Mouse (Mus musculus): ENCODE measurements at regions not wholly inside any gene's neighbourhood (a gene's known extent, or its start where the extent isn't known, plus 50 kb on each side); places are given as distances from the start of the nearest gene placed in this dataset.

DNA sequence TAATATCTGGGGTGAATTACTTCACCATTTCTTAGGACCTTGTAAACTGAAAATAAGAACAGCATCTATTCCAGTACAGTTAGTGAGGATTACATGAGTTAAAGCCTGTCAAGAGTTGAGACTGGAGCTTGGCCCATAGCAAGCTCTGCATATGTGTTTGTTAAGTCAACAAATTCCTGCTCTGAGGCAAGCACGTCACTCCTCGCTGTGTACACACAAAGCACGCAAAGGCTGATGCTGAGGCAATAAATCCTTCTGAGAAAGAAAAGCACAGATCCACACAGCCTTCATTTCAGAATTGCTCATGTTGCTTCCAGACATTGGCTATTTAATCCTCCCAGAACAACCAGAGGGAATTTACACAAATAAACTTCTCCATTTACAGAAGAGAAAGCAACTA is 328.9 kb upstream of the Gm9747 start:
- TF ChIP-seq CTCF (IDR thresholded peaks at IDR 0.05) = no peak
- DNase-seq (ENCODE audit: low spot score) (no peak), ATAC-seq (ENCODE audit: low FRiP score) (no peak)
- H3K4me2 ChIP-seq (ENCODE audit: low read depth, low read length, poor library complexity, severe bottlenecking) = no peak overlapping the region
- no peaks in the 10 kb centered on the region for H3K27me3 ChIP-seq (ENCODE audit: insufficient read depth, low read length)
- H3K27ac ChIP-seq (ENCODE audit: low read depth, low read length) = no peak overlapping the region
- WGBS = 76% methylated on average over 3 of the region's 3 CpGs
- no peaks in the 10 kb centered on the region for H3K36me3 ChIP-seq (ENCODE audit: insufficient read depth, low read length)
- no peaks in the 10 kb centered on the region for H3K9me3 ChIP-seq (ENCODE audit: low read length)
- no peaks in the 10 kb centered on the region for H3K4me1 ChIP-seq (ENCODE audit: insufficient read depth, low read length)
- H3K4me3 ChIP-seq (ENCODE audit: low read depth, low read length) = no peak overlapping the region
- H3K9ac ChIP-seq (replicated peaks; ENCODE audit: low read length, poor library complexity, severe bottlenecking) = no peak overlapping the region

DNA sequence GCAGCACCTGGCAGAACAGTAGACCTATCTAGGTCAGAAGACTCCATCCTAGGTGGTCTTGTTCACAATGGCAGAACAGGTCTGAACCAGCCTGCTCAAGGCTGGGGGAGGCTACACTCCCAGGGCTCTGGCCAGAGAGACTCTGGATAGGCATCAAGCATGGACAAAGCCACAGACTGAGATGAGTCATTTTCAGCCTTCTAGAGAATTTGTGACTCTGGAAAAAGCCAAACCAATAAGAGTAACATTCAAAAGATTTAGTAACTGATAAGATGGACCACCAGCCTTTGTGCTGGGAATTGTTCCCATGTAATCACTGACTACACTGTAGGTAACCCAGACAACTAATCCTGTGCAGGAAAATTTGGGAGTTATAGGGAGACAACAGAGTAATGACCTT is 320.3 kb upstream of the Gm9747 start:
- no peaks in the 10 kb centered on the region for H3K36me3 ChIP-seq (ENCODE audit: insufficient read depth, low read length)
- ATAC-seq (ENCODE audit: low FRiP score) (no peak), DNase-seq (ENCODE audit: low spot score) (no peak)
- H3K27me3 ChIP-seq (ENCODE audit: insufficient read depth, low read length) = no peaks in the 10 kb centered on the region
- no peak overlapping the region for H3K4me2 ChIP-seq (ENCODE audit: low read depth, low read length, poor library complexity, severe bottlenecking)
- H3K4me3 ChIP-seq (ENCODE audit: low read depth, low read length) = no peak overlapping the region
- TF ChIP-seq CTCF (IDR thresholded peaks at IDR 0.05) = no peak
- no peak overlapping the region for H3K27ac ChIP-seq (ENCODE audit: low read depth, low read length)
- H3K9me3 ChIP-seq (ENCODE audit: low read length) = no peaks in the 10 kb centered on the region
- no peak overlapping the region for H3K9ac ChIP-seq (replicated peaks; ENCODE audit: low read length, poor library complexity, severe bottlenecking)
- no peaks in the 10 kb centered on the region for H3K4me1 ChIP-seq (ENCODE audit: insufficient read depth, low read length)

DNA sequence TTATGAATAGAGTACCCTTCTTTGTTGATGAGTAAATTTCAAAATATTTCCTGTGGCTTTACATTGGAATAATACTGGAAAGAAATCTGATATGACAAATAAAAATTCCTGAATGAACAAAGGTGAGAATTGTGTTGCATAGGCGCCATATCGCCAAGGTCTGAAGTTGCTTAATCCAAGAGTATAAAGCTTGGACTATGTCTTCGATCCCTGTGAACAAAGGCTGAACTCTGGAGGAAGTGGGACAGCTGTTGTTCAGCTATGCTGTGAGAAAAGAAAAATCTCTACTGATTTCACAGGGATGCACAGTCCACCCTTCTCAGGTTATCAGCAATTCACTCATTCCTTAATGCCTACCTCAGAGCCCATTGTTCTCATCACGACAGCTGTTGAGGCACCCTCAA is 319.3 kb upstream of the Gm9747 start:
- no peak overlapping the region for H3K4me2 ChIP-seq (ENCODE audit: low read depth, low read length, poor library complexity, severe bottlenecking)
- no peaks in the 10 kb centered on the region for H3K9me3 ChIP-seq (ENCODE audit: low read length)
- H3K36me3 ChIP-seq (ENCODE audit: insufficient read depth, low read length) = no peaks in the 10 kb centered on the region
- DNase-seq (ENCODE audit: low spot score) (no peak), ATAC-seq (ENCODE audit: low FRiP score) (no peak)
- 85% methylated on average over 4 of the region's 4 CpGs for WGBS
- H3K4me1 ChIP-seq (ENCODE audit: insufficient read depth, low read length) = no peaks in the 10 kb centered on the region
- H3K27ac ChIP-seq (ENCODE audit: low read depth, low read length) = no peak overlapping the region
- no peaks in the 10 kb centered on the region for H3K27me3 ChIP-seq (ENCODE audit: insufficient read depth, low read length)
- no peak overlapping the region for H3K9ac ChIP-seq (replicated peaks; ENCODE audit: low read length, poor library complexity, severe bottlenecking)
- TF ChIP-seq CTCF (IDR thresholded peaks at IDR 0.05) = no peak
- H3K4me3 ChIP-seq (ENCODE audit: low read depth, low read length) = no peak overlapping the region

DNA sequence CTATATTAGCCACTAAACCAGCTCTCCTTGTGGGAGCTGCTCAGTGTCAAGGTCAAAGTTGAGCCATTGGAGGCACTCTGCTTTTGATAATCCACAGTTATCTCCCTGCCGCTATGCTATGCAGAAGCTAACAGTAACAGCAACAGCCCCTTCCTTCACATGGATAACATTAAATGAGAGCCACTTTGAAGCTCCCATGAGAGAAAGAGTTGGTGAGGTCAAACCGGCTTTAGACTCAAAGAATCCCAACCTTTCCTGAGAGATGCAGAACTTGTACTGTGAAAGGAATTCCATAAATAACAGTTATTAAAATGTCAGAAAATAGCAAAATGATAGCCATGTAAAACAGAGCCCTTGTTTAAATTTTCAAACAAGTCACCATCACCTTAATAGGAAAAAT is 316.1 kb upstream of the Gm9747 start:
- Histone ChIP-seq H3K27ac (ENCODE audit: low read depth, low read length) (no peak overlapping the region), H3K4me3 (ENCODE audit: low read depth, low read length) (no peak overlapping the region), H3K9ac (replicated peaks; ENCODE audit: low read length, poor library complexity, severe bottlenecking) (no peak overlapping the region), H3K27me3 (ENCODE audit: insufficient read depth, low read length) (no peaks in the 10 kb centered on the region), H3K4me2 (ENCODE audit: low read depth, low read length, poor library complexity, severe bottlenecking) (no peak overlapping the region), H3K9me3 (ENCODE audit: low read length) (no peaks in the 10 kb centered on the region), H3K4me1 (ENCODE audit: insufficient read depth, low read length) (no peaks in the 10 kb centered on the region), H3K36me3 (ENCODE audit: insufficient read depth, low read length) (no peaks in the 10 kb centered on the region)
- DNase-seq (ENCODE audit: low spot score) = no peak
- no peak for ATAC-seq (ENCODE audit: low FRiP score)
- TF ChIP-seq CTCF (IDR thresholded peaks at IDR 0.05) = no peak
- 86% methylated on average over 2 of the region's 2 CpGs for WGBS

DNA sequence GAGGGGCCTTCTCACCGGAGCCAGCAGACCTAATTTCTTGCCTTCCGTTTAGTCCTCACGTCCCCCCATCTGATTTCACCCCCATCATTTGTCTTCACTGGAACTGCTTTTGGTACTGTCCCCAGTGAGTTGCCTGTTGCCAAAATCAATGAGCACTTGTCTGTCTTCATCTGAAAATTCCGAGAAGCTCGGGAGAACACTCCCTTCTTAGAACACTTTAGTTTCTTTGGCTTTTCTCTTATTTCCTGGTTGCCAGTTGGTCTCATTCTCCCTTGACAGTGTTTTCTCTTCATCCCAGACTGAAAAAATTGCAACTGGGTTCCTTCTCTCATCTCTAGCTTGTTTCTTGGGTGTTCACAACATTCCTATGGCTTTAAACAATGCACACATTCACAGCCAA is 305.2 kb upstream of the Gm9747 start:
- ATAC-seq (ENCODE audit: low FRiP score) = no peak
- WGBS = 89% methylated on average over 5 of the region's 5 CpGs
- no peaks in the 10 kb centered on the region for H3K36me3 ChIP-seq (ENCODE audit: insufficient read depth, low read length)

DNA sequence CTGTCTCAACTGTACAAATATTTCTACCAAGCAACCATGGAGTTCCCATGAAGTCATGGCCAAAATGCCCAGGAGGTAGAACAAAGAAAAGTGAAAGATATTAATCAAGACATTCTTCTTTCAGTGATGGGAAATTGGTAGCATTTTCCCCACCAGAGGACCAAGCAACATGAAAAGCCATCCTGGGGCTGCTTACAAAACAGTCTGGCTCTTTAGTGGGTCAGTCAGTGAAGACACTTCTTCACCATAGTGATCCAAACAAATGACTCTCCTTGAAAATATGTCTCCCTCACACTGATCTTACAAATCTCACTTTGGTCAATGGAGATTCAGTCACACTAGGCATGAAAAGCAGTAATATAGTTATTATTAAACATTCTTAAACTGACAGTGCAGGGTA is 299.8 kb upstream of the Gm9747 start:
- no peak for TF ChIP-seq CTCF (IDR thresholded peaks at IDR 0.05)
- peak; percentile 45 for DNase-seq (ENCODE audit: low spot score)
- no peak; the same call in 1 of the 2 replicates for ATAC-seq (ENCODE audit: low FRiP score)

More for the DNA sequence above, 305.2 kb upstream of the Gm9747 start:
- Histone ChIP-seq H3K27me3 (ENCODE audit: insufficient read depth, low read length) (no peaks in the 10 kb centered on the region), H3K4me3 (ENCODE audit: low read depth, low read length) (no peak overlapping the region), H3K9ac (replicated peaks; ENCODE audit: low read length, poor library complexity, severe bottlenecking) (no peak overlapping the region), H3K9me3 (ENCODE audit: low read length) (no peaks in the 10 kb centered on the region), H3K4me1 (ENCODE audit: insufficient read depth, low read length) (no peaks in the 10 kb centered on the region), H3K27ac (ENCODE audit: low read depth, low read length) (no peak overlapping the region), H3K4me2 (ENCODE audit: low read depth, low read length, poor library complexity, severe bottlenecking) (no peak overlapping the region)
- no peak for TF ChIP-seq CTCF (IDR thresholded peaks at IDR 0.05)
- no peak for DNase-seq (ENCODE audit: low spot score)

DNA sequence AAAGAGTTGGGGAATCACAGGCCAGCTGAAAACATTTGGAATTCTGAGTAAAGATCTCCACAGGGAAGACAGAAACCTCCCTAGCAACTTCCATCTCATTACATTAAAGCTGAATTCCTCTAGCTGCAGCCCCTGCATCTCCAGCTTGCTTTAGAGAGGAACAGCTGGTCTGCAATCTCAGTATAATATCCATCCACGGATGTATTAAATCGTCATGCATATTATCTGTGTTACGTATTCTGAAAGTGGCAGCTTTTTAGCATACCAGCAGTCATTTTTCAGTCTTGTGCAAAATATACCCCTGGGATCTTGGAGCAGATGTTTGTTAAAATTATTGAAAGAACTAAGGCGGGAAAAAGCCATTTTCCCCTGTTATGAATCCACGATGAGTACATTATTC is 287.7 kb upstream of the Gm9747 start:
- TF ChIP-seq CTCF (IDR thresholded peaks at IDR 0.05) = no peak
- Histone ChIP-seq H3K9me3 (ENCODE audit: low read length) (no peaks in the 10 kb centered on the region), H3K9ac (replicated peaks; ENCODE audit: low read length, poor library complexity, severe bottlenecking) (no peak overlapping the region), H3K4me2 (ENCODE audit: low read depth, low read length, poor library complexity, severe bottlenecking) (no peak overlapping the region), H3K27me3 (ENCODE audit: insufficient read depth, low read length) (no peaks in the 10 kb centered on the region), H3K27ac (ENCODE audit: low read depth, low read length) (no peak overlapping the region), H3K36me3 (ENCODE audit: insufficient read depth, low read length) (no peaks in the 10 kb centered on the region), H3K4me1 (ENCODE audit: insufficient read depth, low read length) (no peaks in the 10 kb centered on the region; the same call in 1 of the 2 replicates), H3K4me3 (ENCODE audit: low read depth, low read length) (no peak overlapping the region)
- peak; percentile 18 for DNase-seq (ENCODE audit: low spot score)
- WGBS = 34% methylated on average over 5 of the region's 5 CpGs
- no peak for ATAC-seq (ENCODE audit: low FRiP score)

More for the DNA sequence above, 299.8 kb upstream of the Gm9747 start:
- no peaks in the 10 kb centered on the region for H3K9me3 ChIP-seq (ENCODE audit: low read length)
- H3K9ac ChIP-seq (replicated peaks; ENCODE audit: low read length, poor library complexity, severe bottlenecking) = no peak overlapping the region
- no peaks in the 10 kb centered on the region for H3K36me3 ChIP-seq (ENCODE audit: insufficient read depth, low read length)
- H3K4me2 ChIP-seq (ENCODE audit: low read depth, low read length, poor library complexity, severe bottlenecking) = no peak overlapping the region
- no peaks in the 10 kb centered on the region for H3K27me3 ChIP-seq (ENCODE audit: insufficient read depth, low read length)
- no peak overlapping the region for H3K27ac ChIP-seq (ENCODE audit: low read depth, low read length)
- H3K4me1 ChIP-seq (ENCODE audit: insufficient read depth, low read length) = no peaks in the 10 kb centered on the region
- no peak overlapping the region for H3K4me3 ChIP-seq (ENCODE audit: low read depth, low read length)

All from midbrain, postnatal 0 days (tissue).